Mouse (Mus musculus): ENCODE measurements around the gene Xylt1.

Gene Xylt1

DNA sequence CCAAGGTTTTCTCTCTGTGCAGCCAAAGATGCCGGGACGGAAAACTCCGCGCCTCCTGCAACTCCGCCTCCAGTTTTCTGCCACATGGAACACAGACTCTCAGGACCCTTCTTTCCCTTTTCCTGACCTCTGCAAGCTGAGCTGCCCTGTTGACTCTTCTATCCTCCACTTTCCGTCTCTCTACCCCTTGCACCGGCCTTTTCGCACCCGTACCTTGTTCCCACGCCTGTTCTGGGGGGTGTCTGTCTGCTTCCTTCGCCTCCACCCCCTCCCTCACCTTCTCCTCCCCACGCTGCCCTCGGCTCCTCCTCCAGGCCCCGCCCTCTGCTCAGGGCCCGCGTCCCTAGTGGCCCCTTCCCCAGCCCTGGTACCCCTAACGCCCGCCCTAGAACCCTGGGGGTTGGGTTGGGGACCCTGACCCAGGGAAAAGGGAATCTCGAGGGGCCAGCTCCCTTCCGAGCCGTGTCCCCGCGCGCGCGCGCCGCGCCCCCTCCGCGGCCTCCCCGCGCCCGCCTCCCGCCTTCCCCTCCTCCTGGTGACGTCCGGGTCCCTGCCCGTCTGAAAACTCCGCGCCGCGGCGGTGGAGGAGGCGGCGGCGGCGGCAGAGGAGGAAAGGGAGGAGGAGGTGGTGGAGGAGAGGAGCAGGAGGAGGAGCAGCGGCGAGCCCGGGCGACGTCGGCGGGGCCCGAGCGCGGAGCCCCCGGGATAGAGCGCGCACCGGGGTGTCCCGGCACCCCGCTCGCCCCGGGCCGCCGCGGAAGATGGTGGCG is at the start of gene Xylt1:
Xylt1 (plus strand) TSS at position 562 of the 770 bp plus-strand sequence.
- DNase-seq, result peak; percentile 84 to 92

- DNase-seq, result no peak
Observed at GRCm38 (mm10) chr7:117333936-117334335, 46.8 kb upstream of the Xylt1 start.

DNA sequence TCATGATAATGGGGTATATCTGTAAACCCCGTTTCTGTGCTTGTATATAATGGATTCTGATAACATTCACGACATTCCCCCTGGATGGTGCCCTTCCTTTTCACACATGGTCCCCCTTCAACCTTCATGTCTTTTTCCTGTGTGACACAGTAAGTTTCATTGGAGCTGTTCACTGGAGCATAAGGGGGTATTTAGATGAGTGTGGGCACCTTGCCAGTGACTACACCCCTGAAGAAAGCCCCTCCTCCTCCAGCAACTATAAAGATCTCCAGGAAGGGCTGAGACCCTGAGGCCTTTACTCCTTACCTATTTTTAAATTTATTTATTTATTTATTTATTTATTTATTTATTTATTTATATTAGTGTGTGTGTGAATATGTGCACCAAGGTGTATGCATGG is 24.5 kb upstream of the Xylt1 start:
- DNase-seq, result no peak

DNA sequence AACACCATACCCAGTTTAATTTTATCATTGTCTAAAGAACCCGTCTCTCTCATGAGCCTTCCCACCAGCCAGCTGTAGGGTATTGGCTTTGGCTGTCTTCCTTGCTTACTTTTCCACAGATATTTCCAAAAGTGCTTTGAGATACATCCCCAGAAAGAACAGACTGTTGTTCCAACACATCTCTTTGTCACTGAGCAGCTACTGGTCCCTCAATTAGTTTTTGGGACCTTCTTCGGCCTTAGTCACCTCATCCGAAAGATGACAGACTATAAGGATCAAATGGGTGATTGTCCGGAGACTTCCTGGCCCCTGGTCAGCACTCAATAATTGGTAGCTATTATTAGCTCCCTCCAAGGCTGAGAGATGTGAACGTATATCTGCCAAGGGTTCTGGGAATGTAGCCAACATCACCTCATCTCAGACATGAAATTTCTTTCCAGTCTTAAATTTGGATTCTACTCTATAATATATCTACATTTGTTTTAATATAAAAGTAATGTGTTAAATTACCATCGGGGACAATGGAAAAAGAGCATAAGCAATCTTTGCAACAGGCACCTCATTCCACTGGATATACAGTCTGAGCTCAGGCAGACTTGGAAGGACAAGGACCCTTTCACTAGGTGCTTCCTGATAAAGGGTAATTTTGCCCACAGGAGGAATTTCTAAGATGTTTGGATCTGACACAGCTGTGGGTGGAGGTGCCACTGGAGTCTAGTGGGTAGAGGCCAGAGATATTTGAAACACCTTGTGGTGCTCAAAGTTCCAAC is 23.2 kb upstream of the Xylt1 start:
- no peak for DNase-seq

GRCm38 (mm10) chr7:117361281-117361680 is 19.5 kb upstream of the Xylt1 start:
- no peak for DNase-seq

DNA sequence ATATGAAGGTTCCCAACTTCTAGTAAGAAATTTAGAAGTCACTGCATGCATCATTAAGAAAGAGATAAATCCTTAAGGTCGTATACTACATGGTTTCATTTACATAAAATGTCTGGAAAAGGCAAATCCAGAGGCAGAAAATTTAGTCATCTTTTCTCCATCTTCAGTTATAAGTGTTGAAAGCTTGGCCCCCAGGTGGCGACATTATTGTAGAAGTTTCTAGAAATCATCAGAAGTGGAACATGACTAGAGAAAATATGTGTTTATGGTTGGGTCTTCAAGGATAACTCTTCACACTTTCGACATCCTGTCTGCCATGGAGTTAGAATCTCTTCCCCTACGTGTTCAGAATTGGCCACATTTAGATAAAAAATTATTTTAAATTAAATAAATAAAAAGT is 18.3 kb upstream of the Xylt1 start:
- peak in 1 of 2 experiments; percentile 18 for DNase-seq

DNA sequence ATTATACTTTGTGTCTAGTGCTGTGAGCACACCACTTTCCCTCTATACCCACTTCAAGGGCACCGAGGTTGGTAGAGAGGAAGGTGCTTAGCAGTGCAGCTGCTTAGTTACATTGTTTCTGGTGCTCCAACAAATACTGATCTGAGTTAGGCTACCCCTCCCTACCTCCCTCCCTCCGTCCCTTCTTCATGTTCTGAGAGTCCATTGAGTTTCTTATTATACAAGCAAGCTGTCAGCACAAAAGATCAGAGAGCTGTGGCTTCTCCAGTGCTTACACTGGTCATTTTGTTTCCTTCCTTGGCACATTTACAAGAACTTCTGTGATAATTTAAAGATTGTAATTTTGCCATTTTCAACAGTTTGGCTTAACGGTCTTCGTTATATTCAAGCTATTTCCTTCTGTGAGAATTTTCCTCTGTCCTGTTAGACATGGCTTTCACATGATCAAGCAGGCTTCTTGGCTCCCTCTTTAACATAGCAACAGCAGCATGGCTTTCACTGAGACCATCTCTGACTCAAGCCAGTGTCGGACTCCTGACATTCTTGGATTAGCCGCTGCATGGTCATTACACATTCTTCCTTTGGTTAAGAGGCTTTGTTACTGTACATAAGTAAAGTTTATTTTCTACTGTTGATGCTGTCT is 12.0 kb upstream of the Xylt1 start:
- DNase-seq, result no peak

DNA sequence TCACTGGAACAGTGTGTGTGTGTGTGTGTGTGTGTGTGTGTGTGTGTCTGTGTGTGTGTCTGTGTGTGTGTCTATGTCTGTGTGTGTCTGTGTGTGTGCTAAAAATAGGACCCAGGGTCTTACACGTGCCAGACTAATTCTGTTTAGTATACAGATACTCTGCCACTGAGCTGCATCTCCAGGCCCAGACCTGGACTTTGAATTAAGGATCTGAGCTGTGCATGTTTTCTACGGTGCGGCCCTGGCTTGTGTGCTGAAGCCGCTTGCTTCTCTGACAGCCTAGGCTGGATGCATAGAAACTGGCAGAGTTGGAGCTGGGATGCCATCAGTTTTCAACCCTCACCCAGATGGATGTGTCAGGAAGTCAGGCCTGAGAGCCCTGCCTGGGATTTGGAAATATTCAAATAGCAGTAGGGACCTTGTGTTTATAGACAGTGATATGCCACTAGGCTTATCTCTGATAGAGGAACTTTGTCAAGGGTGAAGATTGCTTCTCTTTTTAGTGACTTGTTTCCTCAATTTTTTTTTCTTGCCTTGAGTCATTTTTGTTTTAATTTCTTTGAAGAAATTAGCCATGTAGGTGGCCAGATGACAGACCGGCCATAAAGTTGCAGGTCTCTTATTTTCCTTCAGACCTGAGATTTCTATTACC is 11.4 kb upstream of the Xylt1 start:
- DNase-seq, result no peak

GRCm38 (mm10) chr7:117375886-117376309 is 4.9 kb upstream of the Xylt1 start:
- DNase-seq, result peak; percentile 55 to 88

DNA sequence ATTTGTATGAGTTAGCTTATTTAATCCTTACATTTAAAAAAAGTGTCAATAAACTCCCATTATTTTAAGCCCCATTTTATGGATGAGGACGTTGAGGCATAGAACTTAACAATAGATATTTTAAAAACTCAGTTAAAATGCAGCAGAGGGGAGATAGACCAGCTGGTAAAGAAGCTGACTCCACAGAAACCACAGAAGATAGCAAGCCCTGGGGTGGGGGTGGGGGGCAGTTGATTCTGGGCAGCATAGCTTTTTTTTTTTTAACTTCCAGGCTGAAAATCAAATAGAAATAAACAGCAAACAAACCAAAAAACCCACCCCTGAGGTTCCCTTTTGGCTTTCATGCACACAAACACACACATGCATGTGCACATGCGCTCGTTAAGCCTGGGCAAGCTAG is 3.6 kb upstream of the Xylt1 start:
- no peak for DNase-seq

GRCm38 (mm10) chr7:117380036-117380417 is 752 bp upstream of the Xylt1 start:
- no peak for DNase-seq

DNA sequence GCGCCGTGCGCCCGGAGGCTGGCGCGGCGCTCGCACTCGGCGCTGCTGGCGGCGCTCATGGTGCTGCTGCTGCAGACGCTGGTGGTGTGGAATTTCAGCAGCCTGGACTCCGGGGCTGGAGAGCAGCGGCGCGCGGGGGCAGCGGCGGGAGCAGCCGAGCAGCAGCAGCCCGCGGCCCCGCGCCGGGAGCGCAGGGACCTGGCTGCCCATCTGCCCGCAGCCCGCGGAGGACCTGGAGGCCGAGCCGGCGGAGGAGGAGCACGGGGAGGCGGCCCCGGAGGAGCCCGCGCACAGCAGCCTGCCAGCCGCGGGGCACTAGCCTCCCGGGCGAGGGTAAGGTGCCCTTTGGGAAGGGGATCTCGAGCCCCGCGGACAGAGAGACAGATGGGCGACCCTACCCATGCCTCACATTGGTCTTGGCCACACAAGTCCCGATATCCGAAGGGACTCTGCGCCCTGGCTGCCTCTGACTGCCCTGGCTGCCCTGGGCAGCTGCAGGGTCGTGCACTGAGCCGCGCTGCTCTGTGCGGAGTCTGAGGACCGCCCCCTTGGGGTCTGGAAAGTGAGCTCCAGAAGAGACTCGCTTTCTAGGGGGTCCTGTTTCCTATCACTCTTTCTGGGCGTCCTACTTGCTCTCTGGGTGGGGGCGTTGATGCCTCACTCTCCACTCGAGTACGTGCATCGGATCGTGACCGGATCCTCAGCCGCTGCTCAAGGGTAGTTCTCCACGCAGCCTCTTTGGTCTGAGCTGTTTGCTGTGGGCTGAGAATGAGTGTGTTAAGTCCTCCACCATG is 606 bp downstream of the Xylt1 start:
- peak; percentile 36 to 73 for DNase-seq

- DNase-seq, result no peak
Observed at GRCm38 (mm10) chr7:117382006-117382405, 1.2 kb downstream of the Xylt1 start.

DNA sequence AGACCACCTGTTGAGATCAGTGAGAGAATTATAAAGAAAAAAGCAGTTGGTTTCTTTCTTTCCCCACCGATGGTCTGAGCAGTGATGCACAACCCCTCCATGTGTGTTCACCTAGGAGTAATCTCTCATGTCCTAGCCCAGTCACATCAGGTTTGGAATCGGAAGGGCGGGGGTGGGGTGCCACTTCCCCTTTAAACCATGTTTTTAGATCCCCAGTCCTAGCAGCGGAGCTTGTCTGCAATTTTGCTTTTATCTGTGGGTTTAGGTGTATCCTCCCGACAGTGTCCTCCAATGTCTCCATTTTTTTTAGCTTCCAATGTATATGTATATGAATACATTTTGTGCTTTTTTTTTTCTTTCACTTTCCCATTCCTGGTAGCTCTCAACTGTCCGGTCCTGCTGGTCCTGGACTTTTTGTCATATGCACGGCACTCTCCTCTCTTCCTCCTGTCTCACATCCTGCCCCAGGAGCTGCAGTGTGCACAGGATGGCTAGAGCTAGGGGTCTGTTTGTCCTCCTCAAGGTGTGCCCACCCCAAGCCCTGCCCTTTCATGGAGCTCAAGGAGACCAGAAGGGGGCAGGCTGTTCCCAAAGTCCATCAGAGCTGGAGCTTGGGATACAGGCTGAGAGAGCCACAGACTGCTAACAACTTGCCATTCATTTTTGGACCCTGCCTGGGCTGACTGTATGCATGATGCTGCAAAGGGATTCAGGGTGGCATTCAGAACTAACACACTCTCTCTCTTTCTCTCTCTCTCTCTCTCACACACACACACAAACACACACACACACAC is 2.6 kb downstream of the Xylt1 start:
- DNase-seq, result peak; percentile 72 to 78

- peak; percentile 57 to 74 for DNase-seq
Observed at GRCm38 (mm10) chr7:117386376-117386775, 5.6 kb downstream of the Xylt1 start.

GRCm38 (mm10) chr7:117388284-117388988 is 7.7 kb downstream of the Xylt1 start:
- peak in 1 of 2 experiments; percentile 46 for DNase-seq

DNA sequence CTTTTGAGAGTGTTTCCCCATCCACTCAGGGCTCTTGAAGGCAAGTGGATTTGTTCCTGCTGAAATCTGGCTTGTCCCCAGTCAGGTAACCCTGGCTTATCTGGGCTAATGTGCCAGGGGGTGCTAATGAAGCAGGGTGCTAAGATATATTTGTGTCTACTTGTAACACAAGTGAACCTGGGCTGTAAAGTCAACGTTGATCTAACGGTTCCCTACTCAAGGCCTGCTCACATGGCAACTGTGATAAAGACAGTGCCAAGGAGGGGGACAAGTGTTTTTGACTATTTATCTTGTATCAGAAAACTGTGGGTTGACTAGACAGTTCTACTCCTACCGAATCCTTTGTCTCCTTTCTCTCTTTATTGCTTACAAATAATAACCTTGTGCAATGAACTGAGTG is 8.3 kb downstream of the Xylt1 start:
- no peak for DNase-seq

GRCm38 (mm10) chr7:117392863-117393569 is 12.2 kb downstream of the Xylt1 start:
- DNase-seq, result no peak

DNA sequence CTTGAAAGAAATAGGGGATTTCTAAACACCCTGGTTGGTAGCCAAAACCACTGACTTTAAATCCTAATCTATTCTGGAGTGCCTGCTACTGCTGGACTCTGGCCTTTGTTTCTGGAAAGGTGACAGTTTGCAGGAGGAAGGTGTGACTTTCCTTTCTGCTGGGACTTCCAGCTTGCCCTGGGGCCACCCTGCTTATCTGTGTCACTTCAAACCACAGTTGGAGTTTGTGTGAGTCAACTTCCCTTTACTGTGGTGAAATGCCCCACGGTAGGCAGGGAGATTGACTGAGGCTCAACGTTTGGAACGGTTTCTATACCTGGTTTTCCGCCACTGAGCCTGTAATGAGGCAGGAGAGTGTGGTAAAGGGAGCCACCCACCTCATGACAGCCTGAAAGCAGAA is 13.2 kb downstream of the Xylt1 start:
- DNase-seq, result no peak

- no peak for DNase-seq
Observed at GRCm38 (mm10) chr7:117394380-117394779, 13.6 kb downstream of the Xylt1 start.

All from kidney, postnatal 25 days (tissue).